Mouse (Mus musculus): Measurements from ENCODE around the gene Arhgef1. TPM values are rescaled to one million over a fixed set of nuclear protein-coding genes. Genes with fewer than 3 reads are reported as not detected.
A peak's percentile ranks its signal among the peaks of the same experiment; 100 is the strongest.

Gene Arhgef1
- polyA plus RNA-seq, 1 experiment from 2014 or later, result 54.7 TPM

GRCm38 (mm10) chr7:24971972-24972893, 69.5 kb downstream of the Arhgef1 start, which contains the start of gene Rabac1:
Gene Rabac1, minus strand, starts transcription at chr7:24972754.
- peak within 1 kb of the TSS; percentile 37 for H3K27ac ChIP-seq
- H3K36me3 ChIP-seq (ENCODE audit: inconsistent target), result peaks cover 10% of the 10 kb centered on the region; the same call in 1 of the 2 replicates
- under 1% methylated on average over 45 of the region's 45 CpGs for WGBS (ENCODE audit: missing documents)
- H3K79me2 ChIP-seq (ENCODE audit: inconsistent target), result no peaks in the 10 kb centered on the region
- peak within 1 kb of the TSS; percentile 97 for H3K4me3 ChIP-seq (ENCODE audit: inconsistent target)

DNA sequence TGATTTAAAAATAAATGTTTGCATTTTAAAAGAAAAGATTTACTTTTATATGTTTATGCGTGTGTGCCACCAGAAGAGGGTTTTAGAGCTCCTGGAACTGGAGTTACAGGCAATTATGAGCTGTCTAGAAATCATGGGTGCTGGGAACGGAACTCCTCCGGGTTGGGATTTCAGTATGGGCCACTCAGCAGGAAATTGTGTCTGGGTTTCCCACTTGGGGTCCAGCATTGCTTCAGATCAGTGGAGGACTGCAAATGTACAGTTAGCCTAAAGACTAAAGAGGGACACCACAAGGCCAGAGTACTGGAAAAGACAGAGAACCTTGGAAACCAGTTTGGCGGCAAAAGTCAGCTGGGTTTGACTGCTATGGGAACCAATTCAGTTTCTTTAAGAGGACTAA, 70.5 kb downstream of the Arhgef1 start:
- WGBS (ENCODE audit: missing documents), result 95% methylated on average over 4 of the region's 4 CpGs
- no peak overlapping the region for H3K27ac ChIP-seq
- H3K79me2 ChIP-seq (ENCODE audit: inconsistent target), result no peaks in the 10 kb centered on the region
- peaks cover 10% of the 10 kb centered on the region; the same call in 1 of the 2 replicates for H3K36me3 ChIP-seq (ENCODE audit: inconsistent target)
- H3K4me3 ChIP-seq (ENCODE audit: inconsistent target), result no peak overlapping the region

GRCm38 (mm10) chr7:24973902-24974301, 71.2 kb downstream of the Arhgef1 start:
- peaks cover 10% of the 10 kb centered on the region; the same call in 1 of the 2 replicates for H3K36me3 ChIP-seq (ENCODE audit: inconsistent target)
- H3K4me3 ChIP-seq (ENCODE audit: inconsistent target), result no peak overlapping the region
- H3K27ac ChIP-seq, result no peak overlapping the region
- H3K79me2 ChIP-seq (ENCODE audit: inconsistent target), result no peaks in the 10 kb centered on the region
- 94% methylated on average over 5 of the region's 5 CpGs for WGBS (ENCODE audit: missing documents)

DNA sequence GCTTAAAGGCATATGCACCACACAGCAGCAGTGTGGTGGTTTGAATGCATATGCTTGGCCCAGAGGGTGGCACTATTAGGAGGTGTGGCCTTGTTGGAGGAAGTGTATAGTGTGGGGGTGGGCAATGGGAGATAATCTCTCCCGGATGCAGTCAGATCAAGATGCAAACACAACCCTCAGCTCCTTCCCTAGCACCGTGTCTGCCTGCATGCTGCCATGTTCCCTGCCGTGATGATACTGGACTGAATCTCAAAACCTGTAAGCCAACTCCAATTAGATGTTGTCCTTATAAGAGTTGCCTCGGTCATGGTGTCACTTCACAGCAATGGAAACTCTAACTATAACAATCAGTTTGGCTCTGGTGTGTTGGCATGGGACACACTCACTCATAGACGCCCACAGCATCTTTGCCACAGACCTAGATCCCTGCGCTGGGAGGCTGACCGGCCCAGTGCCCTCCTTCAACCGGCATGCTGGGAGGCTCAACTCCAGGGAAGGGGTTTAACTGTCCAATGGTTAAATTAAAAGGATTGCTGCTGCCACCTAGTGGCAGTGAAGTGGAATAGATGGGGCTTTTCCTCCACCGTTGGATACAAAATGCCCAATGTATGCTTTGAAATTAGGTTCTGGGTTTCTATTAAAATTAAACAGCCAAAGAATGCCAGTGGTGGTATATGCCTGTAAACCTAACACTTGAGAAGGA, 72.3 kb downstream of the Arhgef1 start:
- Histone ChIP-seq H3K4me3 (ENCODE audit: inconsistent target) (no peak overlapping the region), H3K36me3 (ENCODE audit: inconsistent target) (peaks cover 6% of the 10 kb centered on the region; the same call in 1 of the 2 replicates), H3K79me2 (ENCODE audit: inconsistent target) (no peaks in the 10 kb centered on the region), H3K27ac (no peak overlapping the region)
- 24% methylated on average over 9 of the region's 9 CpGs for WGBS (ENCODE audit: missing documents)

Other genes with a start within 250 kb of the Arhgef1 start
- not detected in 3 replicates for gene Tex101, start 226.2 kb upstream of the Arhgef1 start, polyA plus RNA-seq (2018)
- gene BC049730, start 193.7 kb upstream of the Arhgef1 start, polyA plus RNA-seq (2018), result not detected in 3 replicates
- gene Gm4763, start 176.0 kb upstream of the Arhgef1 start, polyA plus RNA-seq (2018), result not detected in 3 replicates
- 0.22 to 0.49 TPM (median 0.33 TPM) in 3 replicates for gene Cd177, start 142.6 kb upstream of the Arhgef1 start, polyA plus RNA-seq (2018)
- 0.85 TPM in 1 of 3 replicates, not detected in the others for gene Ceacam10, start 125.7 kb upstream of the Arhgef1 start, polyA plus RNA-seq (2018)
- 6.8 to 9.9 TPM (median 7.1 TPM) in 3 replicates for gene Gm9844, start 40.7 kb upstream of the Arhgef1 start, polyA plus RNA-seq (2018)
- not detected in 3 replicates for gene Lypd4, start 33.0 kb upstream of the Arhgef1 start, polyA plus RNA-seq (2018)
- gene Dmrtc2, start 32.9 kb upstream of the Arhgef1 start, polyA plus RNA-seq (2018), result not detected in 3 replicates
- 136 to 976 TPM (median 876 TPM) in 3 replicates for gene Rps19, start 18.5 kb upstream of the Arhgef1 start, polyA plus RNA-seq (2018)
- 0.44 TPM in 1 of 3 replicates, not detected in the others for gene Cd79a, start 5.5 kb upstream of the Arhgef1 start, polyA plus RNA-seq (2018)
- not detected in 3 replicates for gene Gm4881, start 41.6 kb downstream of the Arhgef1 start, polyA plus RNA-seq (2018)
- gene Rabac1, start 69.8 kb downstream of the Arhgef1 start, polyA plus RNA-seq (2018), result 28.6 to 198 TPM (median 112 TPM) in 3 replicates
- gene Atp1a3, start 103.0 kb downstream of the Arhgef1 start, polyA plus RNA-seq (2018), result 97.0 to 111 TPM (median 106 TPM) in 3 replicates
- gene Grik5, start 169.4 kb downstream of the Arhgef1 start, polyA plus RNA-seq (2018), result 0.22 to 0.47 TPM (median 0.26 TPM) in 3 replicates
- gene Zfp574, start 169.7 kb downstream of the Arhgef1 start, polyA plus RNA-seq (2018), result 5.7 to 7.6 TPM (median 6.5 TPM) in 3 replicates